Mouse (Mus musculus) forebrain, embryonic 10.5 days (tissue): ENCODE measurements around the gene Ipmk. TPM values are rescaled to one million over a fixed set of nuclear protein-coding genes. Genes with fewer than 3 reads are reported as not detected.

ENCODE experiments used
- DNase-seq: peaks from one replicate; pipeline ENCODE4 v3.0.0-alpha.2; 2017; ENCODE audit warnings: low spot score; ENCODE audit errors: extremely low spot score
- H3K27ac ChIP-seq: fragments of 300-500 bp; sonication (generic); 2 replicates; pipeline ENCODE4 v1.5.1; 2016; ENCODE audit warnings: mild to moderate bottlenecking
- H3K27me3 ChIP-seq: fragments of 300-500 bp; sonication (generic); 2 replicates; pipeline ENCODE4 v1.6.1; 2016; ENCODE audit warnings: mild to moderate bottlenecking; ENCODE audit not compliant: poor library complexity, severe bottlenecking
- H3K36me3 ChIP-seq: fragments of 300-500 bp; sonication (generic); replicated peaks from 2 replicates; pipeline ENCODE4 v1.6.1; 2016; ENCODE audit warnings: mild to moderate bottlenecking, moderate library complexity
- H3K4me1 ChIP-seq: fragments of 300-500 bp; sonication (generic); 2 replicates; pipeline ENCODE4 v1.6.1; 2016
- H3K4me3 ChIP-seq: fragments of 300-500 bp; sonication (generic); 2 replicates; pipeline ENCODE4 v1.5.1; 2016; ENCODE audit warnings: mild to moderate bottlenecking, moderate library complexity
- H3K9me3 ChIP-seq: fragments of 300-500 bp; sonication (generic); 2 replicates; pipeline ENCODE4 v1.6.1; 2016; ENCODE audit warnings: mild to moderate bottlenecking, moderate library complexity
- WGBS: fragments of 180-500 bp; shearing (Covaris S2); methylation state at CpG from one replicate; pipeline ENCODE4 v1.1.7; 2016; 5-methylcytosine and 5-hydroxymethylcytosine counted together
- polyA plus RNA-seq: library from polyadenylated mRNA; unstranded; fragments of >200 nt; fragmentation: Nextera tagmentation; extraction: Ambion mirVana; gene quantifications from 2 replicates; pipeline ENCODE4 v1.2.1, GENCODE M21; 2016

The Ipmk gene
- polyA plus RNA-seq = 21.1 TPM in 2 replicates

- H3K9me3 ChIP-seq = no peaks in the 10 kb centered on the region
- 0% methylated on average over 23 of the region's 49 CpGs for WGBS
- no peaks in the 10 kb centered on the region for H3K27me3 ChIP-seq
- peak; percentile 97 for DNase-seq
- H3K27ac ChIP-seq = peak within 1 kb of the TSS; percentile 94
- H3K4me1 ChIP-seq = peaks cover 48% of the 10 kb centered on the region
- peaks cover 20% of the 10 kb centered on the region for H3K36me3 ChIP-seq
- H3K4me3 ChIP-seq = peak within 1 kb of the TSS; percentile 97
Observed at GRCm38 (mm10) chr10:71347509-71347949, at the start of gene Ipmk. Ipmk (plus strand) TSS chr10:71347763.

- H3K9me3 ChIP-seq = no peaks in the 10 kb centered on the region
- no peak for DNase-seq
- no peaks in the 10 kb centered on the region for H3K4me1 ChIP-seq
- no peak overlapping the region for H3K4me3 ChIP-seq
- WGBS = 84% methylated on average over 16 of the region's 16 CpGs
- no peaks in the 10 kb centered on the region for H3K36me3 ChIP-seq
- no peak overlapping the region for H3K27ac ChIP-seq
- H3K27me3 ChIP-seq = no peaks in the 10 kb centered on the region
Observed at GRCm38 (mm10) chr10:71300161-71300560, 47.4 kb upstream of the Ipmk start.

- no peaks in the 10 kb centered on the region for H3K36me3 ChIP-seq
- no peak for DNase-seq
- no peaks in the 10 kb centered on the region for H3K9me3 ChIP-seq
- H3K27me3 ChIP-seq = no peaks in the 10 kb centered on the region
- H3K27ac ChIP-seq = no peak overlapping the region
- no peak overlapping the region for H3K4me3 ChIP-seq
- H3K4me1 ChIP-seq = 0 out of 2 replicates have a peak, but pooled peaks cover 3% of the 10 kb centered on the region
- 35% methylated on average over 5 of the region's 5 CpGs for WGBS
Observed at GRCm38 (mm10) chr10:71302490-71302889, 45.1 kb upstream of the Ipmk start.

GRCm38 (mm10) chr10:71306190-71306589 is 41.4 kb upstream of the Ipmk start:
- no peaks in the 10 kb centered on the region; the same call in 1 of the 2 replicates for H3K9me3 ChIP-seq
- 34% methylated on average over 6 of the region's 6 CpGs for WGBS
- H3K27ac ChIP-seq = no peak overlapping the region
- H3K4me1 ChIP-seq = 0 out of 2 replicates have a peak, but pooled peaks cover 3% of the 10 kb centered on the region
- no peak for DNase-seq
- H3K27me3 ChIP-seq = no peaks in the 10 kb centered on the region
- no peaks in the 10 kb centered on the region for H3K36me3 ChIP-seq
- H3K4me3 ChIP-seq = peak overlapping the region; percentile 32

GRCm38 (mm10) chr10:71306759-71307158 is 40.8 kb upstream of the Ipmk start:
- H3K9me3 ChIP-seq = no peaks in the 10 kb centered on the region; the same call in 1 of the 2 replicates
- H3K27ac ChIP-seq = no peak overlapping the region
- WGBS = 76% methylated on average over 6 of the region's 6 CpGs
- DNase-seq = no peak
- H3K36me3 ChIP-seq = no peaks in the 10 kb centered on the region
- H3K27me3 ChIP-seq = no peaks in the 10 kb centered on the region
- 0 out of 2 replicates have a peak, but pooled peaks cover 3% of the 10 kb centered on the region for H3K4me1 ChIP-seq
- no peak overlapping the region for H3K4me3 ChIP-seq

GRCm38 (mm10) chr10:71308199-71308598 is 39.4 kb upstream of the Ipmk start:
- H3K9me3 ChIP-seq = no peaks in the 10 kb centered on the region; the same call in 1 of the 2 replicates
- no peak overlapping the region for H3K4me3 ChIP-seq
- H3K27me3 ChIP-seq = no peaks in the 10 kb centered on the region
- no peak overlapping the region for H3K27ac ChIP-seq
- no peak for DNase-seq
- no peaks in the 10 kb centered on the region for H3K36me3 ChIP-seq
- 0 out of 2 replicates have a peak, but pooled peaks cover 3% of the 10 kb centered on the region for H3K4me1 ChIP-seq
- WGBS = 93% methylated on average over 5 of the region's 5 CpGs

GRCm38 (mm10) chr10:71310288-71310687 is 37.3 kb upstream of the Ipmk start:
- no peaks in the 10 kb centered on the region; the same call in 1 of the 2 replicates for H3K9me3 ChIP-seq
- no peak overlapping the region for H3K4me3 ChIP-seq
- H3K36me3 ChIP-seq = no peaks in the 10 kb centered on the region
- WGBS = 72% methylated on average over 3 of the region's 3 CpGs
- no peaks in the 10 kb centered on the region for H3K27me3 ChIP-seq
- H3K4me1 ChIP-seq = 0 out of 2 replicates have a peak, but pooled peaks cover 3% of the 10 kb centered on the region
- H3K27ac ChIP-seq = no peak overlapping the region
- no peak for DNase-seq

- no peak for DNase-seq
- Histone ChIP-seq H3K4me3 (no peak overlapping the region), H3K27ac (no peak overlapping the region), H3K36me3 (no peaks in the 10 kb centered on the region), H3K4me1 (no peaks in the 10 kb centered on the region), H3K27me3 (no peaks in the 10 kb centered on the region), H3K9me3 (no peaks in the 10 kb centered on the region)
- WGBS = 90% methylated on average over 3 of the region's 3 CpGs
Observed at GRCm38 (mm10) chr10:71314596-71314995, 33.0 kb upstream of the Ipmk start.

GRCm38 (mm10) chr10:71316056-71316455 is 31.5 kb upstream of the Ipmk start:
- 87% methylated on average over 11 of the region's 11 CpGs for WGBS
- Histone ChIP-seq H3K4me1 (no peaks in the 10 kb centered on the region), H3K9me3 (no peaks in the 10 kb centered on the region), H3K4me3 (no peak overlapping the region), H3K27ac (no peak overlapping the region), H3K27me3 (no peaks in the 10 kb centered on the region), H3K36me3 (no peaks in the 10 kb centered on the region)
- DNase-seq = no peak

- Histone ChIP-seq H3K36me3 (no peaks in the 10 kb centered on the region), H3K4me1 (no peaks in the 10 kb centered on the region), H3K27ac (no peak overlapping the region), H3K9me3 (no peaks in the 10 kb centered on the region), H3K27me3 (no peaks in the 10 kb centered on the region), H3K4me3 (no peak overlapping the region)
- DNase-seq = no peak
- WGBS = 77% methylated on average over 7 of the region's 7 CpGs
Observed at GRCm38 (mm10) chr10:71316497-71316896, 31.1 kb upstream of the Ipmk start.

GRCm38 (mm10) chr10:71323669-71324068 is 23.9 kb upstream of the Ipmk start:
- DNase-seq = no peak
- Histone ChIP-seq H3K9me3 (no peaks in the 10 kb centered on the region), H3K27ac (no peak overlapping the region), H3K4me1 (no peaks in the 10 kb centered on the region), H3K4me3 (no peak overlapping the region), H3K27me3 (no peaks in the 10 kb centered on the region), H3K36me3 (0 out of 2 replicates have a peak, but pooled peaks cover 6% of the 10 kb centered on the region)
- 91% methylated on average over 8 of the region's 8 CpGs for WGBS

GRCm38 (mm10) chr10:71326123-71326522 is 21.4 kb upstream of the Ipmk start:
- Histone ChIP-seq H3K9me3 (no peaks in the 10 kb centered on the region), H3K4me3 (no peak overlapping the region), H3K27me3 (no peaks in the 10 kb centered on the region), H3K36me3 (peaks cover 31% of the 10 kb centered on the region), H3K27ac (no peak overlapping the region), H3K4me1 (no peaks in the 10 kb centered on the region)
- no peak for DNase-seq
- 84% methylated on average over 7 of the region's 7 CpGs for WGBS

GRCm38 (mm10) chr10:71326789-71327188 is 20.8 kb upstream of the Ipmk start:
- Histone ChIP-seq H3K27me3 (no peaks in the 10 kb centered on the region), H3K36me3 (peaks cover 35% of the 10 kb centered on the region), H3K27ac (no peak overlapping the region), H3K4me3 (no peak overlapping the region), H3K4me1 (no peaks in the 10 kb centered on the region), H3K9me3 (no peaks in the 10 kb centered on the region)
- 21% methylated on average over 7 of the region's 7 CpGs for WGBS
- DNase-seq = peak; percentile 64

GRCm38 (mm10) chr10:71327386-71327785 is 20.2 kb upstream of the Ipmk start:
- Histone ChIP-seq H3K4me3 (no peak overlapping the region), H3K27ac (no peak overlapping the region), H3K27me3 (no peaks in the 10 kb centered on the region), H3K9me3 (no peaks in the 10 kb centered on the region), H3K4me1 (no peaks in the 10 kb centered on the region), H3K36me3 (peaks cover 38% of the 10 kb centered on the region)
- DNase-seq = no peak
- WGBS = 91% methylated on average over 10 of the region's 10 CpGs
